Mouse (Mus musculus) hindbrain, embryonic 13.5 days (tissue): Measurements from ENCODE around the gene Dcst2. TPM values are rescaled to one million over a fixed set of nuclear protein-coding genes. Genes with fewer than 3 reads are reported as not detected.

Source experiments
- ATAC-seq: fragments of 200-750 bp; cut with Nextera tagmentation; 2 replicates; pipeline ENCODE4 v1.8.0; 2017; ENCODE audit warnings: moderate TSS enrichment; ENCODE audit not compliant: low FRiP score
- H3K27ac ChIP-seq: fragments of 300-500 bp; sonication (generic); 2 replicates; pipeline ENCODE4 v1.5.1; 2015; ENCODE audit warnings: inconsistent platforms, mild to moderate bottlenecking, moderate library complexity
- H3K27me3 ChIP-seq: fragments of 300-500 bp; sonication (generic); 2 replicates; pipeline ENCODE4 v1.6.1; 2015; ENCODE audit warnings: mild to moderate bottlenecking, inconsistent platforms
- H3K36me3 ChIP-seq: fragments of 300-500 bp; sonication (generic); 2 replicates; pipeline ENCODE4 v1.6.1; 2015; ENCODE audit warnings: mild to moderate bottlenecking, inconsistent platforms
- H3K4me1 ChIP-seq: fragments of 300-500 bp; sonication (generic); replicated peaks from 2 replicates; pipeline ENCODE4 v1.6.1; 2015; ENCODE audit warnings: inconsistent platforms
- H3K4me2 ChIP-seq: fragments of 300-500 bp; sonication (generic); 2 replicates; pipeline ENCODE4 v1.6.1; 2015; ENCODE audit warnings: inconsistent platforms, mild to moderate bottlenecking, moderate library complexity
- H3K4me3 ChIP-seq: fragments of 300-500 bp; sonication (generic); 2 replicates; pipeline ENCODE4 v1.5.1; 2015; ENCODE audit warnings: mild to moderate bottlenecking, inconsistent platforms
- H3K9ac ChIP-seq: fragments of 300-500 bp; sonication (generic); 2 replicates; pipeline ENCODE4 v1.6.1; 2015; ENCODE audit warnings: mild to moderate bottlenecking, inconsistent platforms
- H3K9me3 ChIP-seq: fragments of 300-500 bp; sonication (generic); 2 replicates; pipeline ENCODE4 v1.6.1; 2016; ENCODE audit warnings: inconsistent platforms
- WGBS: fragments of 180-500 bp; shearing (Covaris S2); methylation state at CpG from one replicate; pipeline ENCODE4 v1.1.7; 2015; 5-methylcytosine and 5-hydroxymethylcytosine counted together
- polyA plus RNA-seq: library from polyadenylated mRNA; unstranded; fragments of >200 nt; fragmentation: Nextera tagmentation; extraction: Ambion mirVana; gene quantifications from 2 replicates; pipeline ENCODE4 v1.2.1, GENCODE M21; 2015

Gene Dcst2
- 0.14 and 0.17 TPM in 2 replicates for polyA plus RNA-seq

DNA sequence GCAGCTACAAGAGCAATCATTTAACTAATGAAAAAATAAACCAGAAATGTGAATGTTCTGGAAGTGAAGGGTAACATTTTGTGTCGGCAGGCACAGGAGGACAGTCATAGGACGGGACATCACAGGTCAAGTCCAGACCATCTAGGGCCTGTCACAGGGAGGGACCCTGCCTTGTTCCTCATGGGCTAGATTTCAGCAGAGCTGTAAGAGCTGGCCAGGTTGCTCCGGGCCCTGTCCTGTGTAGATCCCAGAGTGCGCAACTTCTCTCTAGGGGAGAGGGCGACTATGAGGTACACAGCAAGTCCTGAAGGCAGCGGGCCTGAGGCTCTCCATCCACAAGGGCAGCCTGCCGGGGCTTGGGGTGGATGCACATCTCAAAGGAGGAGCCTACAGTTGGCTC is at the start of gene Dcst2:
TSS of gene Dcst2 (plus strand) at position 301 of the 400 bp plus-strand sequence.
- no peak within 1 kb of the TSS for H3K27ac ChIP-seq
- H3K36me3 ChIP-seq = no peaks in the 10 kb centered on the region
- no peak within 1 kb of the TSS for H3K4me2 ChIP-seq
- H3K27me3 ChIP-seq = peaks cover 14% of the 10 kb centered on the region; the same call in 1 of the 2 replicates
- H3K9me3 ChIP-seq = no peaks in the 10 kb centered on the region
- H3K4me3 ChIP-seq = no peak within 1 kb of the TSS
- 90% methylated on average over 7 of the region's 7 CpGs for WGBS
- H3K4me1 ChIP-seq = no peaks in the 10 kb centered on the region
- no peak for ATAC-seq
- no peak within 1 kb of the TSS for H3K9ac ChIP-seq

DNA sequence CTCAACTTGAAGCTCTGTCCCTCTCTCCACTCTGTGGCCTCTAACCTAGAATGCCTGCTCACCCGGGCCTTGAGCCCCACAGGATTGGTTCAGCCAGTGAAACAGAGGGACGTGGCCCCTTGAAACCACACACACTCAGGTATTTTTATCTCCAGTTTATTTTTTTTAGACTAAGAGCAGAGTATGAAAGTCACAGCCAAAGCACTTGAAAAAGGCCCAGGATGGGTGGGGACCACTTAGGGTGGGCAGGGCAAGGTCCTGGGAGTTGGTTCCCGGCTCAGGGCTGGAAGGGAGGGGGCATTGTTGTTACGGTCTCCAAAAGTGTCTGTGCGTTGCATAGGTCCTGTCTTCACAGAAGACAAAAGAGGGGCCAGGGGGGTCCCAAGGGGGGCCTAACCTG is 47.4 kb upstream of the Dcst2 start:
- H3K36me3 ChIP-seq = peaks cover 19% of the 10 kb centered on the region
- peaks cover 39% of the 10 kb centered on the region for H3K27me3 ChIP-seq
- no peak overlapping the region for H3K4me2 ChIP-seq
- 71% methylated on average over 5 of the region's 5 CpGs for WGBS
- H3K4me1 ChIP-seq = peaks cover 48% of the 10 kb centered on the region
- ATAC-seq = no peak
- H3K4me3 ChIP-seq = no peak overlapping the region
- H3K9ac ChIP-seq = 0 out of 2 replicates have a peak overlapping the region, but pooled peaks have one; percentile 35
- H3K27ac ChIP-seq = no peak overlapping the region
- no peaks in the 10 kb centered on the region for H3K9me3 ChIP-seq

DNA sequence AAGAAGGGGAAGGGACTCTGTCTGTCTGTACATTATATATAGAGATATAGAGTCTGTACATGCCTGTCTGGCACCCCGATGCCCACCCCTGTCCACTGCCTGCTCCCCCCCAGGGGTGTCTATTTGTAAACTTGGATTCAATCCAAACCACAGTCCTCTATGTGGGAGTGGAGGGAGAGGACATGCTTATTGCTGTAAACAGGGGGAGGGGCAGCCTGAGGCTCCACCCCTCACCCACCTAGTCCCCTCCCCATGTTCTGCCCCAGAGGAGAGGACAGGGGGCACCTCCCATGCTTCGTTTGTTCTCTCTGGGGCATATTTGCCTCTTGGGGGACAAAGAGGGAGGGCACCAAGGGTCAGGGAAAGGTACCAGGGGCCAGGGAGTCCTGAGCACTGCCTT is 47.0 kb upstream of the Dcst2 start:
- Histone ChIP-seq H3K9me3 (no peaks in the 10 kb centered on the region), H3K27me3 (peaks cover 39% of the 10 kb centered on the region), H3K4me1 (peaks cover 52% of the 10 kb centered on the region), H3K4me2 (peak overlapping the region; percentile 51), H3K27ac (no peak overlapping the region), H3K36me3 (peaks cover 19% of the 10 kb centered on the region), H3K9ac (peak overlapping the region; percentile 63; the same call in 1 of the 2 replicates), H3K4me3 (0 out of 2 replicates have a peak overlapping the region, but pooled peaks have one; percentile 23)
- 52% methylated on average over 2 of the region's 2 CpGs for WGBS
- no peak for ATAC-seq

DNA sequence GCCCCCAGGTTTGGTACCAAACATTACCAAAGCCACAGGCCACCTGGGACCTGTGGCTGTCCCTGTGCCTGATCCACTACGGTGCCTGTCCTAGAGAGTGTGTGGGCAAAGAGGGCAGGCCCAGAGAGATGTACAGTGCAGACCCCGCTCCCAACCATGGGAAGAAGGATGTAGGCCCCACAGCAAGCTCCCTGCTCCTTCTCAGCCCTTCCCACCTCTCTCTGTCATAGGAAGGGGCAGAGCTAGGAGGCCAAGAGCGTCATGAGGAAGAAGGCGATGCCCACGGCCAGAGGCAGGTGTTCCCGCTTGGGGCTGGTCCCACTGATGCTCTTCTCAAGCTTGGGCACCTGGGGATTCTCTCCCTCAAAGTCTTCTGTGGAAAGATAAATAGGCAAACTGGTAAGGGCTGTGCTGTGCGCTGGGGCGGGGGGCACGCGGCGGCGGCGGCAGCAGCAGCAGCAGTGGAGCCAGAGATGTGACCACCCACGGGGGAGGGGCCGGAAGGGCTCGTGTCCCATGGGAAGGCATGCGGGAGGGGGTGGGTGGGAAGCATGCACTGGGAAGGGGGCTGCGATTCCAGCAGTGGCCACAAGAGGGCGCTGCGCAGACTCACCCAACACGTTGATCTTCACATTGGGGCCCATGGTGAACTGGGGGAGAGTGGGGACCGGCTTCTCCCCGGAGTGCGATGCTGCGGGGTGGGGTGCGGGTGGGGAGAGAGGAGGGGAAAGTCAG is 46.4 kb upstream of the Dcst2 start:
- H3K4me2 ChIP-seq = peak overlapping the region; percentile 51
- peak overlapping the region; percentile 23 for H3K4me3 ChIP-seq
- peak overlapping the region; percentile 63; the same call in 1 of the 2 replicates for H3K9ac ChIP-seq
- WGBS = 4% methylated on average over 25 of the region's 26 CpGs
- no peaks in the 10 kb centered on the region for H3K9me3 ChIP-seq
- H3K36me3 ChIP-seq = peaks cover 19% of the 10 kb centered on the region
- H3K4me1 ChIP-seq = peaks cover 58% of the 10 kb centered on the region
- H3K27me3 ChIP-seq = peaks cover 39% of the 10 kb centered on the region
- H3K27ac ChIP-seq = 0 out of 2 replicates have a peak overlapping the region, but pooled peaks have one; percentile 8
- 0 out of 2 replicates have a peak, but pooled peaks have one; percentile 5 for ATAC-seq

DNA sequence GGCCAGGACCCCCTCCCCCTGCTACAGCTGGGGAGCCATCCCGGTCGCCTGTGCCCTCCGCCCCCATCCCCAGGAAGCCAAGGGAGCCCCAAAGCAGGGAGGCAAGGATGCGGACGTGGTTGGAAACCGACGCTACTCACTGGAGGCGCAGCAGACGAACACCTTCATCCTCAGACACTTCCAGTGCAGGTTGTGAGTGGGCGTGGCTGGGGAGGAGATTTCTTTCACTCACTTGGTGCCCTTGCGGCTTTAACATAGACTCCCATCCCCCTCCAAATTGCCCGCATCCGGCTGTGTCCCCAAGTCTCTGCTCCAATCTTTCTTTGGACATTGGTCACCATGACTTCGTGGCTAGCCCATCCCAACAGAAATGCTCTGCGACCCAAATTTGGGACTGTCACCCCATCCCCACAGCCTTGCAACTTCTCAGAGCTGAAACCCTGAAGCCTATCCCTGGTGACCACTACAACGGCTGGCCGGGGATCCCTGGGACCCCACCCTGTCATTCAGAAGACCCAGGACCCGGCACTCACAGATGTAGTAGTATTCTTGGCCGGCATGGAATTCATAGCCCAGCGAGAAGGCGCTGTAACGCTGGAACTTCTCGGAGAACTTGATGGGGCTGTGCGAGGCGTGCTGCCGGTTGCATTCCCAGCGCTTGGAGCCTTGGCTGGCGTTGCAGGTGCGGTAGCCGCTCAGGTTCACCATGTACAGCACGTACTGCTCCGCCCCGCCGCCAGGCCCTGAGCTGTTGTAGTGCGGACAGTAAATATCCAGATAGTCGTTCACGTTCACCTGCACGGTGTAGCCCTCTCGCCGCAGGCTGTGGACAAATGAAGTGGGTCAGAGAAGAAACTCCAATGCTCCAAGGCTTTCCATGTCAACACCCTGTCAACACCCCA is 45.6 kb upstream of the Dcst2 start:
- Histone ChIP-seq H3K4me1 (peaks cover 66% of the 10 kb centered on the region), H3K36me3 (peaks cover 19% of the 10 kb centered on the region), H3K27me3 (peaks cover 46% of the 10 kb centered on the region), H3K9me3 (no peaks in the 10 kb centered on the region), H3K27ac (peak overlapping the region; percentile 23; the same call in 1 of the 2 replicates), H3K9ac (peak overlapping the region; percentile 63), H3K4me3 (peak overlapping the region; percentile 23), H3K4me2 (peak overlapping the region; percentile 51)
- no peak for ATAC-seq
- WGBS = 7% methylated on average over 40 of the region's 40 CpGs

DNA sequence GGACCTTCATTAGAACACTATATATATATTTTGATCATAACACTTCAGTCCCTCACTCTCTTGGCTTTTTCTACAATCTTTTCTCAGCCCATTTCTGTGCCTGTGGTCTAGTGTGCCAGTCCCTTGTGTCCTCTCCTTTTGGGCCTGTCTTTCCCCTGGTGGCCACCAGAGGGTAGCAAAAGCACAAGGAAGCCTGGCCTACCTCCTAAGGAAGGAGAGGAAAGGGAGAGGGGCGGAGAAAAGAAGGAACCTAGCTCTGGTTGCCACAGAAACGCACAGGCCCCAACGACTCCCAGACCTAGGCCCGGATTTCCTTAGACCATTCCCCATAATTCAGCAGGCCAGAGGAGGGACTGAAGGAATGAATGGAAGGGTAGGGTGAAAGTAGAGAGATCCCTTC is 44.9 kb upstream of the Dcst2 start:
- Histone ChIP-seq H3K27me3 (peaks cover 46% of the 10 kb centered on the region), H3K36me3 (peaks cover 19% of the 10 kb centered on the region), H3K9ac (peak overlapping the region; percentile 55), H3K4me2 (peak overlapping the region; percentile 51), H3K4me3 (0 out of 2 replicates have a peak overlapping the region, but pooled peaks have one; percentile 12), H3K27ac (peak overlapping the region; percentile 23; the same call in 1 of the 2 replicates), H3K4me1 (peaks cover 72% of the 10 kb centered on the region), H3K9me3 (no peaks in the 10 kb centered on the region)
- 4% methylated on average over 4 of the region's 4 CpGs for WGBS
- peak; percentile 16; the same call in 1 of the 2 replicates for ATAC-seq

GRCm38 (mm10) chr3:89317246-89317645 is 44.5 kb upstream of the Dcst2 start:
- H3K4me3 ChIP-seq = no peak overlapping the region

DNA sequence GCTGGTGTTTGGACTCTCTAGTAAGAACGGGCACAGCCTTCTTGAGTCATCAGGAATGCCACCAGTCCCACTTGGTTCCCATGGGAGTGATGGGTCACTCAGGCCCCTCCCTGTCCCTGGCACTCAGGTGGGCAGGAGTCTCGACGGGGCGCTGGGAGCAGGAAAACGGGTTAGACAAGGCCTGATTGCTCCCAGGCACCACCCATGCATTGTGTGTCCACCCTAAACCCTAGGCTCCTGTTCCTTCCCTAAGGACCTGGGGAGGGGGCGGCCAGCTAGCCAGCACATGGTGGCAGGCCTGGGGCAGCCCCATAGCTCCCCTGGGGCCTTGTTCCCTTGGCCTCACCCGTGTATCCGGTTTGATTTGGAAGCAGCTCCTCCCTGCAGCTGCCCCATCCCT is 43.5 kb upstream of the Dcst2 start:
- no peak overlapping the region for H3K4me2 ChIP-seq
- no peak overlapping the region for H3K27ac ChIP-seq
- peaks cover 46% of the 10 kb centered on the region for H3K27me3 ChIP-seq
- peaks cover 77% of the 10 kb centered on the region for H3K4me1 ChIP-seq
- no peaks in the 10 kb centered on the region for H3K9me3 ChIP-seq
- ATAC-seq = no peak
- H3K9ac ChIP-seq = no peak overlapping the region
- WGBS = 63% methylated on average over 8 of the region's 8 CpGs
- no peak overlapping the region for H3K4me3 ChIP-seq
- H3K36me3 ChIP-seq = peaks cover 19% of the 10 kb centered on the region

More at GRCm38 (mm10) chr3:89317246-89317645, 44.5 kb upstream of the Dcst2 start:
- peaks cover 72% of the 10 kb centered on the region for H3K4me1 ChIP-seq
- H3K9ac ChIP-seq = peak overlapping the region; percentile 55
- ATAC-seq = no peak
- WGBS = 56% methylated on average over 6 of the region's 6 CpGs
- peaks cover 46% of the 10 kb centered on the region for H3K27me3 ChIP-seq
- peaks cover 19% of the 10 kb centered on the region for H3K36me3 ChIP-seq
- no peaks in the 10 kb centered on the region for H3K9me3 ChIP-seq
- H3K4me2 ChIP-seq = peak overlapping the region; percentile 51
- H3K27ac ChIP-seq = 0 out of 2 replicates have a peak overlapping the region, but pooled peaks have one; percentile 23

DNA sequence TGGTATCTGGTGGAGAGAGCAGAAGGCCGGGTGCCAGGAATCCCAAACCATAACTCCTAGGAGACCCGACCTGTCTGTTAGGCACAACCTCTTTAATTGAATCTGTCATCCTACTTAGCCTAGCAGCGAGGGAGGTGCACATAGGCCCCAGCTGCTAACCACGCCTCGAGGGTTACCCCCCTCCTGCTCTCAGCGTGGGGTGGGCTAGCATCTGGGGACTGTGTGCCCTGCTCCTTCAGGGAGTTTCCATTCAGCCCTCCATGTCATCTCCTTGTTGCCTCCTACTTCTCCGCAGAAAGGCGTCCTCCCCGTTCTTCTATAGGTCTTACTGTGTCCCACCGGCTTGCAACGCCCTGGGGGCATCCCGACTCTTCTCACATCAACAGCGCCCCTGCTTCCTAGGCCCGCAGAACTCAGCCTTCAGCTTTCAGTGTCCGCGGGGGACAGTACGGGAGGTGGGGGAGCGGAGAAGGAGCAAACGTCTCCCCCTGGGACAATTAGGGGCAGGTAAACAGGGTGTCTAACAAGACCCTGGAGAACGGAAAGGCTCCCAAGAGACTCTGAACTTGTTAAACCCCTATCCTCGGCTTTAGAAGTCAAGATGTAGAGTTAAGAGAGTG is 42.7 kb upstream of the Dcst2 start:
- WGBS = 3% methylated on average over 21 of the region's 21 CpGs
- peaks cover 77% of the 10 kb centered on the region for H3K4me1 ChIP-seq
- peak overlapping the region; percentile 95 for H3K9ac ChIP-seq
- no peak for ATAC-seq
- H3K4me2 ChIP-seq = peak overlapping the region; percentile 76
- H3K36me3 ChIP-seq = peaks cover 14% of the 10 kb centered on the region
- H3K27ac ChIP-seq = peak overlapping the region; percentile 97; the same call in 1 of the 2 replicates
- peaks cover 51% of the 10 kb centered on the region for H3K27me3 ChIP-seq
- H3K4me3 ChIP-seq = peak overlapping the region; percentile 78
- no peaks in the 10 kb centered on the region for H3K9me3 ChIP-seq

DNA sequence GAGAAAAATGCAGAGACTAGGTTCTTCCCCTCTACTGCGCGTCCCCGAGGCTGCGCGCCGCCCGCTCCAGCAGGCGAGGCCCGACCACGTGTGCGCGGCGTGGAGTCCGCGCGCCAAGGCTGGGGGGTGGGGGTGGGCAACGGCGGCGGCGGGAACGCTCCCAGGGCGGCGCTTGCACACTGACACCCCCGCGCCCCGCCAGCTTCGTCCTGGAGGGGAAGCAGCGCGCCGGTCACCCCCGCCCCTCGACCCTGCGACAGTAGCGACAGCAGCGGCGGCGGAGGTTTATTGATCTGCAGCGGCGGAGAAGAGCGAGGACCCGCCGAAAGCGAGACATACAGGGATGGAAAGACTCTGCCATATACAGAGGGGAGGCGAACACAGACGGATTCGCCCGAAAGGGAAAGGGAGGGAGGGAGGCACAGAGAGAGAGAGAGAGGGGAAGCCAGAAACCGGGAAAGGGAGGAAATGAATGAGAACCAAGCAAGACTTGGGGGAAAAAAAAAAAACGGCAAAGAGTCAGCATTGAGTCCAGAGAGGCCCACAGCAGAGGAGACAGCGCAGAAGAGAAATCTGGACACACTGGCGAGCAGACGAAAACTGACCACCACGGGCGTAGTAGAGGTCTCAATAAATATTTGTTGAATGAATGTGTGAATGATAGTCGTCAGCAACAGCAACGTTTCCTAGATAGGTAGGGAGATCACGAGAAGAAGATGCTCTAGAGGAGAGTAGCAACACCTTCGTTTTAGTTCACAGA is 42.0 kb upstream of the Dcst2 start:
- Histone ChIP-seq H3K9me3 (no peaks in the 10 kb centered on the region), H3K4me3 (peak overlapping the region; percentile 78), H3K36me3 (peaks cover 7% of the 10 kb centered on the region), H3K4me2 (peak overlapping the region; percentile 76), H3K9ac (peak overlapping the region; percentile 95), H3K27ac (peak overlapping the region; percentile 97), H3K4me1 (peaks cover 75% of the 10 kb centered on the region), H3K27me3 (peaks cover 54% of the 10 kb centered on the region)
- ATAC-seq = no peak
- WGBS = 3% methylated on average over 56 of the region's 58 CpGs

- Histone ChIP-seq H3K27me3 (peaks cover 44% of the 10 kb centered on the region), H3K4me1 (peaks cover 66% of the 10 kb centered on the region), H3K4me3 (peak overlapping the region; percentile 78), H3K9ac (peak overlapping the region; percentile 95), H3K9me3 (no peaks in the 10 kb centered on the region), H3K27ac (peak overlapping the region; percentile 97), H3K36me3 (no peaks in the 10 kb centered on the region), H3K4me2 (peak overlapping the region; percentile 76)
- 1% methylated on average over 41 of the region's 41 CpGs for WGBS
- ATAC-seq = peak; percentile 18; the same call in 1 of the 2 replicates
Observed at GRCm38 (mm10) chr3:89320581-89321182, 41.1 kb upstream of the Dcst2 start.
